Mouse (Mus musculus) testis, postnatal 10 days (tissue): ENCODE results near the gene Sept1.

Experiments used
- DNase-seq: peaks from one replicate; pipeline ENCODE4 v3.0.0; 2021; ENCODE audit warnings: low spot score

Gene Sept1

DNA sequence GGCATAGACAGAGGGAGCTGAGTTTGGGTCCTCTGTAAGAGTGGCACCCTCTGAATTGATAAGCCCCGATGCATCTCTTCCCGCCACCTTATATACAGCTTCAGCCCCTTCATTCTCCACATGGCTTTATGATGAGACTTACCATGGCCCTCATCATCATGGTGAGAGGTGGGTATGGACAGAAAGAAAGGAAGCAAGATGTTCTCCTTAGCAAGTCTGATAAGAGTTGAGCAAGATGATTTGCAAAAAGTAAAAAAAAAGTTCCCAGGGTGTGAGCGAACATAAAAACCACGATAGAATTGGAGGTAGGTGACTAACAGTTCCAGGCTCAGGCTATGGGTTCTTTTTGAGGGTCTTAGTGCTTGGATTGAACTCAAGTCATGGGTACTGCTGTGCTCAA is 14.3 kb downstream of the Sept1 start:
- DNase-seq: no peak

DNA sequence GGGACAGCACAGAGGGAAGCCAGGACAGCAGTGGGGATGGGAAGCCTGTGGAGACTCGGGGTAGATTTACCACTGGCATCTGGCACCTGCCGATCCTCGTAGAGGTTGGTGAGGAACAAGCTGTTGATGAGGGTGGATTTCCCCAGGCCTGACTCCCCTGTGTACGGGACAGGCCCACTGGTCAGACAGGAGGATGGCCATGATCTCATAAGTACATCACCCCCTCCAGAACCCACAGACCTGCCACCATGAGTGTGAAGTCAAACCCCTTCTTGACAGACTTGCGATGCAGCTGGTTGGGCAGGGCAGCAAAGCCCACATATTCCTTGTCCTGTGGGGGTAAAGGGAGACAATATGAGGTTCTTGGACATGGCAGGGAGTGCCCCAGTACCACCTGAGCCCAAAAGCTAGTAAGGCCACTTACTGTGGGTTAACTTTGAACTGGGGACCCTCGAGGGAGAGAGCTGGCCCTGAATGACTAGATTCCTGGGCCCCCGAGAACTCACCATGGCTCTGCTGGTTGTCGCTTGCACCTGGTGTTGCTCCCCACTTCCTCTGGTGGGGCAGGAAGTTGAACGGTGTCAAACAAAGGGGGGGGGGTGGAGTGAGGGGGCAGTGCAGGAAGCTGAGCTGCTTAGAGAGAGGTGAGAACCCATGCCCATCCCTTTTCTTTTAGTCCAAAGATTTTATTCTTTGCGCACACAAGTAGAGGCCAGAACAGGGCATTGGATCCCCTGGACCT is 14.9 kb downstream of the Sept1 start:
- no peak for DNase-seq

GRCm38 (mm10) chr7:127217475-127217874 is 15.5 kb downstream of the Sept1 start:
- no peak for DNase-seq

GRCm38 (mm10) chr7:127216307-127216706 is 16.6 kb downstream of the Sept1 start:
- DNase-seq: no peak

DNA sequence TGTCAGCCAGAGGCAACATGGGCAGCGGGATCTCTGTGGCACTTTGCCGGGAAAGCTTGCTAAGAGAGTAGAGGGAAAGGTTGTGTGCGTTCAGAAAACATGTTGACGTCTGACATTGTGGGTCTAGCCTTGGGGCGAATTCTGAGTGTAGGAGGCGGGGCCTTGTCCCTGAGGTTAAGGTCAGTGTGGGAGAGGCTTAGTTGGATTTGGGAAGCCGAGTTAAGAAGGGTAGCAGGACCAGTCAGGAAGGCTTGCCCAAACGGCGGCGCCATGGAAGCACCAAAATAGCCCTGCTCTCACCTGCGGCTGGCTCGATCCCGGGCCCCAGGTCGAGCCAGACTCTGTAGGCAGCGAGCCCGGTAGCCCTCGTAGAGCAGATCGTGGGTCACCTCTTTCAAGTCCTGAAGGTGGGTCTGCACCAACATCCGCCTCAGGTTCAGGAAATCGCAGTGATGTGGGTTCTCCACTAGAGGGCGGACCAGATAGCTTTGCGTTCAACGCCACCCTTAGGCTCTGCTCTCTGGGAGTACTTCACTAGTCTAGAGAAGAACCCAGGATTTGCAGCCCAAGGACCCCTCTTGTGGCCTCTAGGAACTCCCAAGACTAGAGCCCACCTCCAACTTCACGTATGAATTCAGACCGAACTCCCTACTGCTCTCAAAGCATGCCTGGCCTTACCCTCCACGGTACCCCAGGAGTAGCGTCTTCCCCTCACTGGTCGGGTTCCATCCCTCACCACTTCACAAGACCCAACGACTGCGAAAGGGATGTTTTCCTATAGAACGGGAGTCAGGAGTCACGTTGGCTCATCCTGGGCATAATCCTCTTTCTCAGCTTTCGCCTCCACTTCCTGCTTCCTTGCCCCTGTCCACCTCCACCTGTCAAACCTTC is 17.7 kb downstream of the Sept1 start:
- peak; percentile 64 for DNase-seq

DNA sequence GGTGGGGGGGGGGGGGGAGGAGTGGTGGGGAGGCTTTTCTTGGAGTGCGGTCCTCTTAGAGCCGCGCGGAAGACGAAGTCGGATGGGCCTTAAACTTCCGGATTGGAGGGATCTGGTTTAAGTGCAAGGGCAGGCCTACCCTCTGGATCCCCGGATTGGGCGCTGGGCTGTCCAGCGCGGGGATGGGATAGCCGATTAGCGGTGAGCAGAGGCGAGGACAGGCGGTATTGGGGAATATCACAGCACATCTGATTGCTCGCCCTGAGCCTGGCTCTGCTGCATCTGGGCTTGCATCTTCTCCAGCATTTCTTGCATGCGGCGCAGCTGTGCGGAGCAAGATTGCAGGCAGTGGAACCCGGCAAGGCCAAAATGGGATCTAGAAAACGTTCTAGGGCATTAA is 18.4 kb downstream of the Sept1 start:
- no peak for DNase-seq

- no peak for DNase-seq
These were observed 19.0 kb downstream of the Sept1 start for GRCm38 (mm10) chr7:127213930-127214329.

DNA sequence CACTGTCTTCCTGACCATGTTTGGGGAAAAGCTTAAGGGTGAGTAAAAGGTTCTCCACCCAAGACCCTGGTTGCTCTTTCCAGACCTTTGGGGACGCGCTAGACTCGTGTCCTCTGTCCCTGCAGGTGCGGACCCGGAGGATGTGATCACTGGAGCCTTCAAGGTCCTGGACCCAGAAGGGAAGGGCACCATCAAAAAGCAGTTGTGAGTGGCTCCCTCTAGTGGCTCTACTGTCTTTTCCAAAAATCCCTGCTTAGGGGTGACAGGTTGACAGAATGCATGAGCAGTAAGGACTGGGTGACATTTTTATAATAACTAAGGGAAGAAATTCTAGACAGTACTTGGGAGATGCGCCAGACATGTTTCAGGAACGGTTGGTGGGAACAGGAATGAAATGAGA is 19.4 kb downstream of the Sept1 start:
- peak; percentile 56 for DNase-seq

DNA sequence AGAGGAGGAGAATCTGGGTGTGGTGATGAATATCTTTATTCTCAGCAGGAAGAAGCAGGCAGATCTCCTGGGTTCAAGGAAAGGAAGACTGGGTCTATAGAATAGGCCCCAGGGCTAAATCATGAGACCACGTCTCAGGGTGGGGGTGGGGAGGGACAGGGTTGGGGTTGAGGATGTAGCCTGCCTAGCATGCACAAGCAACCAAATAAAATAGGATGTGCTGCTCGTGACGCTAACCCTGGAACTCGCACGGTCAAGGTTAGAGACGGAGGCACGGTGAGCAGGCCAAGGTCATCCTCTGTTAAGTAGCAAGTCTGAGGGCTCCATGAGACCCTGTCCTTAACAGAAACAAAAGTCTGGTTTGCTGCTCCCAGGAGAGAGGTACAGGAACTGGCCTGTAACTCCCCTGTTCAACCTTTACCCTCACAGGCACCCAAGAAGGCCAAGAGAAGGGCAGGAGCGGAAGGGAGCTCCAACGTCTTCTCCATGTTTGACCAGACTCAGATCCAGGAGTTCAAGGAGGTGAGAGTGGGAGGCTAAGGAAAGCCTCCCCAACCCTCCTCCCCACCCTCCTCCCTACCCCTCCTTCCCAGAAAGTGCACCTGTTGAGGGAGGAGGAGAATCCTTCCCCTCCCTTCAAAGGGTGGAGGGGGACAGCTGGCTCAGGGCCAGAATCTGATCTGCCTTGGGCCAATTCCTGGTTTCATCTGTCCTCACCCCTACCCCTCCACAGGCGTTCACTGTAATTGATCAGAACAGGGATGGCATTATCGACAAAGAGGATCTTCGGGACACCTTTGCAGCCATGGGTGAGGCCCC is 20.3 kb downstream of the Sept1 start:
- DNase-seq: peak; percentile 60

- no peak for DNase-seq
These were observed 21.8 kb downstream of the Sept1 start for GRCm38 (mm10) chr7:127211014-127211745.

DNA sequence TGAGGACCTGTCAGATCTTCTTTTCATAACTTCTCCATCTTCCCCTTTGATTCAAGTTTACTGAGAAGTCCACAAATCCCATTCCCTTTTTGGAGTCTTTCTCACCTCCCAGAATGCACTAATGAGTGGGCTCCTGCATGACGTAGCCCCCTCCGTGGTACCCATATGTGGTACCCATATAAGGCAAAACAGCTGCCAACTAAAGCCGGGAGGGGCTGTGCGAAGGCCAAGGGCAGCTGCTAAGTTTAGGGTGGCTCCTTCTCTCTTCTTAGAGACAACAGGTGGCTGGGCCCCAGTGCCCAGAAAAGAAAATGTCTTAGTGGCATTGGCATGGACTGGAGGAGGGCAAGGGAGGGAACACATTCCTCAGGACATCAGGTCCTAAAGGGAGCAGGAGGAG is 22.7 kb downstream of the Sept1 start:
- DNase-seq: peak; percentile 38

DNA sequence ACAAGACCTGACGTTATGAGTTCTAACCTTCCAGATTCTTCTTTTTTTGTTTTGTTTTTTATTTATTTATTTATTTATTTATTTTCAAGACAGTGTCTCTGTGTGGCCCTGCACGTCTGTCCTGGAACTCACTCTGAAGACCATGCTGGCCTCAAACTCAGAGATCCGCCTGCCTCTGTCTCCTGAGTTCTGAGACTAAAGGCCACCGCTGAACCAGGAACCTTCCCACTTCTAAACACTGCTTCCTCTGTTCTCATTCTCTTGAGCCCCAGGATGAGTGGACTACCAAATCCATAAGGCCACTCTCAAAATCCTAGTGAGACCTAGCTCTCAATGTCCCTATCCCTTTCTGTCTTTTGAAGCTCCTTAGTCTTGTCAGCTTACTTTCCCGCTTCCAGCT is 23.1 kb downstream of the Sept1 start:
- DNase-seq: no peak

GRCm38 (mm10) chr7:127208553-127209438 is 24.1 kb downstream of the Sept1 start, which contains the start of gene Mylpf:
Gene Mylpf, plus strand, starts transcription at chr7:127208890.
- peak; percentile 96 for DNase-seq

- DNase-seq: no peak
These were observed 24.7 kb downstream of the Sept1 start, which contains the start of gene Tbc1d10b for GRCm38 (mm10) chr7:127208295-127208552. Gene Tbc1d10b, minus strand, starts transcription at chr7:127208468.

- peak; percentile 66 for DNase-seq
These were observed 25.3 kb downstream of the Sept1 start for GRCm38 (mm10) chr7:127207374-127208294.

GRCm38 (mm10) chr7:127206606-127207005 is 26.3 kb downstream of the Sept1 start:
- no peak for DNase-seq

DNA sequence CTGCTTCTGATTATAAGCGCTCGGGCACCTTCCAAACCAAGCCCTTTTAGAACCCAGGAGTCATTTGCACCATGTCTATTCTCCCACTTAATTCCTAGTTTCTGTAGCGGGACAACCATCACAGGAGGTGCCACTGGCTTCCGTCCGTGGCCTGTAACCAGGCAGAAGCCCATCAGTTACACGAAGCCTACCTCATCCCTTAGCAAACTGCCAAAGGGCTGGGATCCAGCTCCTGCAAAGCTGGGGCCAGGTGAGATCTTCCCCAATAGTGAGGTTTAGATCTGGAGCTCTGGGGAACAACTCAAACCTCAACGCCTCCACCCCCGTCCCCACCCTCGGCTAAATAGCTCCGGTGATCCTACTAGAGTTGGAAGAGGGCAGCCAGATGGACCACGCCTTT is 36.4 kb downstream of the Sept1 start:
- DNase-seq: no peak

- peak; percentile 89 for DNase-seq
These were observed 37.2 kb downstream of the Sept1 start, which contains the start of gene Cd2bp2 for GRCm38 (mm10) chr7:127195544-127196295. Gene Cd2bp2, minus strand, starts transcription at chr7:127196050.

DNA sequence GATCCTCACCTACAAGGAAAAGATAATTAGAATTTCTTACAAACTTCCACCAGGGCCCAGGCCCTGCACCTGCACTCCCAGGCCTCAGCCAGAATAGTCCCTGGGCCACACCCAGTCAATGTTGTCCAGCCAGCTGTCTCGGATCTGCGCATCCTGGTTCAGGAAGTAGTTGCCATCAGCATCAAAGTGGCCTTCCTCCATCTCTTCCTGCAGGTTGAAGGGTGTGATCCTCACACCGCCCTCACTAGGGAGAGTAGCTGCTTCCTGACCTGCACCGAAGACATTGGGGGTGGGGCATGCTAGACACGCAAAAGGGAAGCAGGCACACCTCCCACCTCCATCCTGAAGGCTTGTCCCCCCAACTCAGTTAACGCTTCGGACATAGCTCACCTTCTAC is 38.3 kb downstream of the Sept1 start:
- DNase-seq: peak; percentile 45
